Mouse (Mus musculus): ENCODE measurements around the gene Ensa.

Gene Ensa

DNA sequence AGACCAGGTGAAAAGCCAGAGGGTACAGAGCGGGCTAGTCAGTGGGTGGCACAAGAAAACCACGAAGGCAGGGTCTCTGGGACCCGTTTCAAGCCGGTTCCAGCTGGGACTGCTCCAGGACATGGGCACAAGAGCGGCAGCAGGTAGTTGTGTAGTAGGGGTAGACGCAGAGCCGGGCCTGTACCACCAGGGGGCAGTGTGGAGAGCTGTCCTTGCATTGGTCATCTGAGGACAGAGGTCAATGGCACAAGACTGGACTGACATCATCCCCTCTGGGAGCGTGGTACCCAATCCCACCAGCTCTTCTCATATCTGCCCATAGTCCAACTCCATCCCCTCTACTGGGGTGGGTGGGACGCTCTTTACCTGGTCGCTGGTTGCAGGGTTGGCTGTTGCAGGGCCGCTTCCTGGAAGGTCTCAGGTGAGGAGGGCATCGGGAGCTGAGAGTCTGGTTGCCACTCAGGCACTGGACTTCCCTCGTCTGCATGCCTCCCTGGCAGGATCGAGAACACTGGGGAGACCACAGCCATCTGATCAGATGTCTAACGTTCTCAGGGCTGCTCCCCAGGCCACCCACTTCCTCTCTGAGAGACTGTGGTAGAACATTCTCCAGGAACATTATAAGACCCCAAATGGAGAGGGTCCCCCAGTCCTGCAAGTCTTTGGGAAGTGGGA lies 52.1 kb downstream of the Ensa start:
- ChIA-PET POLR2A (interaction anchor here (0.5 to 56.4 kb wide), 41 partner anchors 0 to 661 kb away, joined by 3 to 4534 read pairs (median 7); partner anchors contain the start of genes Ensa (in 3 of the 4), Mcl1 (in 3 of the 4), Adamtsl4 (in 2 of the 4) and Golph3l (in 2 of the 4)), CTCF (interaction anchor here (0.5 to 5.5 kb wide), 55 partner anchors 9 to 395 kb away, joined by 3 to 60 read pairs (median 5); partner anchors contain the start of genes Adamtsl4 (in 3 of the 4), Ensa (in 3 of the 4), Golph3l (in 1 of the 4) and Prune1 (in 1 of the 4))

DNA sequence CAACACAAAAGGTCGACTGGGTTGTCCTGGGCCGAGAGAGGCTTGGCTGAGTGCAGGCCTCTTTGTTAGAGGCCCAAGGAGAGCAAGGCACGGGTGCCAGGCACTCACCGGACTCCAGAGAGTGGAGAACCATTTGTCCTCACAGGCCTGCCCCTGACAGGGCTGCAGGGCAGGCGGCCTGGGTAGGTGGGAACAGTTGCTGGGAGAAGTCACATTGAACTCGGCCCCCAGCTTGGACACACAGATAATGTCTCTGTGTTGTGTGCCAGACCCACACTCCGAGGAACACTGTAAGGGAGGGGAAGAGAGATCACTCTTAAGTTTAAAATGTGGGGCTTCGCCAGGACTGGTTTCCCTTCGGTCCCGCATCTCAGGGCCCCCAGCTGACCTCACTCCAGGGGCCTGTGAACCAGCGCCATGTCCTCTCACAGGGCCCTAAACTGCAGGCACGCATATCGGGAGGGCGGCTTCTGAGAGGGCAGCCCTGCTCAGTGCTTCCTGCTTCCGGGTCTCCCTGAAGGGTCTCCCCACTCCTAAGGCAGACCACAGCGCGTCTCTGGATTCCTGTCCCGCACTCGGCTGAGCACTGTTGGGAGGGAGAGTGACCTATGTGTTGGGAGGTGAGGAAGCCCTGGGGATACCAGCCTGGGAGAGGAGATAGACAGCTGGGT lies 52.8 kb downstream of the Ensa start:
- CTCF ChIA-PET = interaction anchor here (0.5 to 5.5 kb wide), 38 partner anchors 8 to 396 kb away, joined by 3 to 60 read pairs (median 6); partner anchors contain the start of genes Ensa (in 3 of the 4), Adamtsl4 (in 2 of the 4), Golph3l (in 1 of the 4) and Prune1 (in 1 of the 4)
- POLR2A ChIA-PET = interaction anchor here (0.6 to 56.4 kb wide), 25 partner anchors 1 to 662 kb away, joined by 3 to 4534 read pairs (median 20); partner anchors contain the start of genes Ensa (in 3 of the 4), Mcl1 (in 3 of the 4), Adamtsl4 (in 2 of the 4) and Golph3l (in 1 of the 4)

DNA sequence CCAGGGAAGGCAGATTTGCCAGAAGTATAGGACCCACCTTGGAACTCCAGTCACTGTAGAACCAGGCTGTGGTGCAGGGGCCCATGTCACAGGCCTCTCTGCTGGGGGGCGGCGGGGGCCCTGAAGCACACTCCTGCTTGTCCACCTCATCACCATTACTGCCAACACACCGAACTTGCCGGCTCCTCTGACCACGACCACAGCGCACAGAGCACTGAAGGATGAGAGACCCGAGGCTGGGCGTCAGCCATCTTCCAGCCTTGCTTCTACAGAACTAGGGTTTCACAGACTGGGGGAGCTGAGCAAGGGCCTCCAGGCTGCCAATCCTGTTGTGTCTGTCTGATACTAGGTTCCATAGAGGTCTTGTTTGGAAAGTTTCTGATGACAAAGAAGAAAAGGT lies 54.8 kb downstream of the Ensa start:
- ChIA-PET POLR2A (interaction anchor here in 3 of 4 experiments (0.6 to 56.4 kb wide), 7 partner anchors 10 to 1930 kb away, joined by 3 to 4534 read pairs (median 74); partner anchors contain the start of genes Mcl1 (in 3 of the 3) and Ensa (in 2 of the 3)), CTCF (interaction anchor here in 2 of 4 experiments (0.6 to 1.5 kb wide), 7 partner anchors 10 to 64 kb away, joined by 3 to 7 read pairs (median 3); no protein-coding TSS in a partner anchor)

DNA sequence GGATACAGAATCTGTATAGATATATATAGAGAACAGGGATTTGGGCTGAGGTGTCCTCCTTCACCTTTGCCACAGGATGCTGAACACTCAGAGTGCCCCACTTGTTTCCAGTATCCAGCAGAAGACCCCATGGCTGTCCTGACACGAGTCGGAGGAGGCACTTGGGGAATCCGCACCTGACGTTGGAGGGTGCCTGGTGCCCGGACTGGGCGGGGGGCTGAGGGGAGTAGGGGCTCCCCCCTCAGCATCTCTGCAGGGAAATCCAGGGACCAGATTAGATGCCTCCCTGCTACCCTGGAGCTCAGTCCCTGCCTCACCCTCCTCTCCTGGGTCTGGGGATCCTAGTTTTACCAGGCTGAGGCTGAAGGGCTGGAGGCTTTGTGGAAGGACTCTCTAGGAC lies 55.9 kb downstream of the Ensa start:
- ChIA-PET CTCF (interaction anchor here in 2 of 4 experiments (0.5 to 2.6 kb wide), 6 partner anchors 10 to 225 kb away, joined by 3 to 8 read pairs (median 4); no protein-coding TSS in a partner anchor), POLR2A (interaction anchor here in 3 of 4 experiments (0.5 to 56.4 kb wide), 12 partner anchors 19 to 494 kb away, joined by 3 to 4534 read pairs (median 4); partner anchors contain the start of genes Ensa (in 3 of the 3) and Mcl1 (in 3 of the 3))

DNA sequence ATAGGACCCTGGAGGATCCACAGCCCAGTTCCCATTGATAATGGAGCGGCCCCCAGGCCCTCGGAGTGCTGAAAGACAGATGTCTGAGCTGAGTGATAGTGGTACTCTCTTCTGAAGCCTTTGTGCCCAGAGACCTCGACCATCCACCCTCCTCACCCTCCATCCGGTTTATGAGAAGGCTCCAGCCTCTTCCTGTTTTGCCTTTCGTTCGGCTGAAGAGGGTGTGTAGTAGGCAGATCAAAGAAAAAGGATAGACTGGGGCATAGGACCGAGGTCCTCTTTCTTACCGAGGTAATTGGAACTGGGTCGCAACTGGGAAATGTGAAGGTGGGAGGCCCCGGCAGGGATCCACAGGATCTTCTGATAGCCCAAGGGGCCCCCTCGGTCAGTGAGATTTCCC lies 56.6 kb downstream of the Ensa start:
- ChIA-PET POLR2A (interaction anchor here in 3 of 4 experiments (0.6 to 56.4 kb wide), 16 partner anchors 6 to 502 kb away, joined by 3 to 4534 read pairs (median 6); partner anchors contain the start of genes Ensa (in 3 of the 3) and Mcl1 (in 3 of the 3)), CTCF (interaction anchor here in 3 of 4 experiments (0.5 to 2.6 kb wide), 6 partner anchors 8 to 238 kb away, joined by 3 to 11 read pairs (median 4); no protein-coding TSS in a partner anchor)

Data from embryonic stem cell, embryonic (primary cell).